Mouse (Mus musculus) liver, embryonic 14.5 days (tissue): Measurements from ENCODE around the gene Snai3.

Experiments
- CTCF ChIP-seq: IDR thresholded peaks from 2 replicates; pipeline ENCODE4 v1.5.1; 2016; ENCODE audit warnings: antibody characterized with exemption, low read depth, control low read depth
- EP300 ChIP-seq: IDR thresholded peaks from 2 replicates; pipeline ENCODE4 v1.6.1; 2016; ENCODE audit warnings: antibody characterized with exemption, low read depth

GRCm38 (mm10) chr8:122436586-122437125 lies 23.9 kb downstream of the Snai3 start:
- TF ChIP-seq CTCF (no peak), EP300 (no peak)
